Mouse (Mus musculus): ENCODE measurements around the gene Mrps27.

Gene Mrps27

GRCm38 (mm10) chr13:99437051-99437450 is 92.5 kb downstream of the Mrps27 start:
- DNase-seq (ENCODE audit: extremely low read depth, low read depth, low spot score): no peak

- no peak for DNase-seq (ENCODE audit: extremely low read depth, low read depth, low spot score)
Observed at GRCm38 (mm10) chr13:99439357-99439756, 94.8 kb downstream of the Mrps27 start.

- no peak for DNase-seq (ENCODE audit: extremely low read depth, low read depth, low spot score)
Observed at GRCm38 (mm10) chr13:99440228-99440627, 95.6 kb downstream of the Mrps27 start.

GRCm38 (mm10) chr13:99441700-99442433 is 97.3 kb downstream of the Mrps27 start:
- DNase-seq (ENCODE audit: extremely low read depth, low read depth, low spot score): no peak

- no peak for DNase-seq (ENCODE audit: extremely low read depth, low read depth, low spot score)
Observed at GRCm38 (mm10) chr13:99442434-99443249, 98.1 kb downstream of the Mrps27 start.

GRCm38 (mm10) chr13:99443484-99444175 is 99.0 kb downstream of the Mrps27 start:
- no peak for DNase-seq (ENCODE audit: extremely low read depth, low read depth, low spot score)

GRCm38 (mm10) chr13:99444431-99444871 is 99.9 kb downstream of the Mrps27 start:
- no peak for DNase-seq (ENCODE audit: extremely low read depth, low read depth, low spot score)

- no peak for DNase-seq (ENCODE audit: extremely low read depth, low read depth, low spot score)
Observed at GRCm38 (mm10) chr13:99444880-99445279, 100.3 kb downstream of the Mrps27 start.

GRCm38 (mm10) chr13:99447002-99447401 is 102.4 kb downstream of the Mrps27 start:
- no peak for DNase-seq (ENCODE audit: extremely low read depth, low read depth, low spot score)

GRCm38 (mm10) chr13:99447403-99448199 is 103.0 kb downstream of the Mrps27 start:
- DNase-seq (ENCODE audit: extremely low read depth, low read depth, low spot score): no peak

- no peak for DNase-seq (ENCODE audit: extremely low read depth, low read depth, low spot score)
Observed at GRCm38 (mm10) chr13:99448278-99448677, 103.7 kb downstream of the Mrps27 start.

- DNase-seq (ENCODE audit: extremely low read depth, low read depth, low spot score): no peak
Observed at GRCm38 (mm10) chr13:99449547-99449946, 105.0 kb downstream of the Mrps27 start.

- no peak for DNase-seq (ENCODE audit: extremely low read depth, low read depth, low spot score)
Observed at GRCm38 (mm10) chr13:99450766-99451165, 106.2 kb downstream of the Mrps27 start.

- no peak for DNase-seq (ENCODE audit: extremely low read depth, low read depth, low spot score)
Observed at GRCm38 (mm10) chr13:99451276-99451675, 106.7 kb downstream of the Mrps27 start.

- no peak for DNase-seq (ENCODE audit: extremely low read depth, low read depth, low spot score)
Observed at GRCm38 (mm10) chr13:99452444-99452843, 107.9 kb downstream of the Mrps27 start.

- no peak for DNase-seq (ENCODE audit: extremely low read depth, low read depth, low spot score)
Observed at GRCm38 (mm10) chr13:99454977-99455376, 110.4 kb downstream of the Mrps27 start.

GRCm38 (mm10) chr13:99458658-99459386 is 114.2 kb downstream of the Mrps27 start:
- DNase-seq (ENCODE audit: extremely low read depth, low read depth, low spot score): no peak

- DNase-seq (ENCODE audit: extremely low read depth, low read depth, low spot score): no peak
Observed at GRCm38 (mm10) chr13:99459612-99460011, 115.0 kb downstream of the Mrps27 start.

GRCm38 (mm10) chr13:99461886-99462285 is 117.3 kb downstream of the Mrps27 start:
- DNase-seq (ENCODE audit: extremely low read depth, low read depth, low spot score): peak; percentile 8

- DNase-seq (ENCODE audit: extremely low read depth, low read depth, low spot score): no peak
Observed at GRCm38 (mm10) chr13:99464551-99464950, 120.0 kb downstream of the Mrps27 start.
